Mouse (Mus musculus) heart, embryonic 10.5 days (tissue): ENCODE measurements around the gene Olfr157. TPM values are rescaled to one million over a fixed set of nuclear protein-coding genes. Genes with fewer than 3 reads are reported as not detected.
"Not testable (repeated sequence)": the region's sequence is repeated elsewhere in the genome, so short reads cannot be mapped to it uniquely, and the experiment has no call there.

Experiments
- DNase-seq: peaks from one replicate; pipeline ENCODE4 v3.0.0-alpha.2; 2017; ENCODE audit warnings: low spot score
- H3K27ac ChIP-seq: fragments of 300-500 bp; sonication (generic); 2 replicates; pipeline ENCODE4 v1.5.1; 2016; ENCODE audit warnings: mild to moderate bottlenecking
- H3K27me3 ChIP-seq: fragments of 300-500 bp; sonication (generic); 2 replicates; pipeline ENCODE4 v1.6.1; 2016; ENCODE audit warnings: mild to moderate bottlenecking; ENCODE audit not compliant: poor library complexity, insufficient read depth, severe bottlenecking
- H3K36me3 ChIP-seq: fragments of 300-500 bp; sonication (generic); 2 replicates; pipeline ENCODE4 v1.6.1; 2016; ENCODE audit warnings: mild to moderate bottlenecking, moderate library complexity
- H3K4me1 ChIP-seq: fragments of 300-500 bp; sonication (generic); 2 replicates; pipeline ENCODE4 v1.6.1; 2016; ENCODE audit warnings: mild to moderate bottlenecking
- H3K4me3 ChIP-seq: fragments of 300-500 bp; sonication (generic); 2 replicates; pipeline ENCODE4 v1.5.1; 2016; ENCODE audit warnings: mild to moderate bottlenecking, moderate library complexity
- H3K9me3 ChIP-seq: fragments of 300-500 bp; sonication (generic); 2 replicates; pipeline ENCODE4 v1.6.1; 2016; ENCODE audit warnings: mild to moderate bottlenecking, moderate library complexity
- WGBS: fragments of 180-500 bp; shearing (Covaris S2); methylation state at CpG from one replicate; pipeline ENCODE4 v1.1.7; 2016; 5-methylcytosine and 5-hydroxymethylcytosine counted together
- polyA plus RNA-seq: library from polyadenylated mRNA; unstranded; fragments of >200 nt; fragmentation: Nextera tagmentation; extraction: Ambion mirVana; gene quantifications from 2 replicates; pipeline ENCODE4 v1.2.1, GENCODE M21; 2016

Olfr157 gene
- polyA plus RNA-seq, 1 experiment from 2014 or later: not detected

GRCm38 (mm10) chr4:43854101-43854500 lies 14.1 kb upstream of the Olfr157 start:
- H3K27ac ChIP-seq: no peak overlapping the region
- H3K27me3 ChIP-seq: peaks cover 2% of the 10 kb centered on the region; the same call in 1 of the 2 replicates
- H3K4me1 ChIP-seq: peaks cover 5% of the 10 kb centered on the region; the same call in 1 of the 2 replicates
- H3K4me3 ChIP-seq: no peak overlapping the region
- no peaks in the 10 kb centered on the region for H3K9me3 ChIP-seq
- no peak for DNase-seq
- 55% methylated on average over 8 of the region's 8 CpGs for WGBS
- H3K36me3 ChIP-seq: no peaks in the 10 kb centered on the region

- Histone ChIP-seq H3K4me1 (peaks cover 5% of the 10 kb centered on the region; the same call in 1 of the 2 replicates), H3K27ac (no peak within 1 kb of the TSS), H3K36me3 (no peaks in the 10 kb centered on the region), H3K9me3 (no peaks in the 10 kb centered on the region), H3K27me3 (peaks cover 9% of the 10 kb centered on the region; the same call in 1 of the 2 replicates), H3K4me3 (no peak within 1 kb of the TSS)
- no peak for DNase-seq
- WGBS: 81% methylated on average over 6 of the region's 6 CpGs
Measured at GRCm38 (mm10) chr4:43851265-43851664, 11.3 kb upstream of the Olfr157 start, which contains the start of gene Olfr155. Gene Olfr155, plus strand, starts transcription at chr4:43851565.

- Histone ChIP-seq H3K36me3 (no peaks in the 10 kb centered on the region), H3K9me3 (no peaks in the 10 kb centered on the region), H3K4me1 (peaks cover 20% of the 10 kb centered on the region), H3K4me3 (no peak overlapping the region), H3K27ac (no peak overlapping the region), H3K27me3 (no peaks in the 10 kb centered on the region; the same call in 1 of the 2 replicates)
- WGBS: 65% methylated on average over 3 of the region's 3 CpGs
- DNase-seq: no peak
Measured at GRCm38 (mm10) chr4:43838326-43838725, 1.7 kb downstream of the Olfr157 start.

GRCm38 (mm10) chr4:43834749-43835148 lies 5.3 kb downstream of the Olfr157 start:
- 33% methylated on average over 4 of the region's 4 CpGs for WGBS
- H3K4me1 ChIP-seq: peaks cover 20% of the 10 kb centered on the region
- DNase-seq: no peak
- no peaks in the 10 kb centered on the region for H3K9me3 ChIP-seq
- H3K4me3 ChIP-seq: no peak overlapping the region
- H3K36me3 ChIP-seq: no peaks in the 10 kb centered on the region
- H3K27ac ChIP-seq: no peak overlapping the region
- no peaks in the 10 kb centered on the region; the same call in 1 of the 2 replicates for H3K27me3 ChIP-seq

GRCm38 (mm10) chr4:43833752-43834151 lies 6.2 kb downstream of the Olfr157 start:
- H3K27me3 ChIP-seq: no peaks in the 10 kb centered on the region
- H3K27ac ChIP-seq: no peak overlapping the region
- WGBS: 73% methylated on average over 5 of the region's 5 CpGs
- peaks cover 20% of the 10 kb centered on the region for H3K4me1 ChIP-seq
- no peaks in the 10 kb centered on the region for H3K9me3 ChIP-seq
- no peak overlapping the region for H3K4me3 ChIP-seq
- H3K36me3 ChIP-seq: no peaks in the 10 kb centered on the region
- no peak for DNase-seq

GRCm38 (mm10) chr4:43832031-43832430 lies 8.0 kb downstream of the Olfr157 start:
- no peak overlapping the region for H3K4me3 ChIP-seq
- no peaks in the 10 kb centered on the region for H3K27me3 ChIP-seq
- DNase-seq: peak; percentile 38
- no peaks in the 10 kb centered on the region for H3K9me3 ChIP-seq
- no peak overlapping the region for H3K27ac ChIP-seq
- no peaks in the 10 kb centered on the region for H3K36me3 ChIP-seq
- peaks cover 9% of the 10 kb centered on the region for H3K4me1 ChIP-seq
- 69% methylated on average over 5 of the region's 5 CpGs for WGBS

GRCm38 (mm10) chr4:43828806-43829205 lies 11.2 kb downstream of the Olfr157 start:
- H3K4me1 ChIP-seq: 0 out of 2 replicates have a peak, but pooled peaks cover 5% of the 10 kb centered on the region
- no peaks in the 10 kb centered on the region for H3K27me3 ChIP-seq
- WGBS: 91% methylated on average over 4 of the region's 4 CpGs
- peak; percentile 57 for DNase-seq
- H3K36me3 ChIP-seq: no peaks in the 10 kb centered on the region
- H3K9me3 ChIP-seq: no peaks in the 10 kb centered on the region
- no peak overlapping the region for H3K27ac ChIP-seq
- no peak overlapping the region for H3K4me3 ChIP-seq

GRCm38 (mm10) chr4:43823845-43824337 lies 16.1 kb downstream of the Olfr157 start, which contains the start of gene Olfr156:
Gene Olfr156, minus strand, starts transcription at chr4:43823895.
- H3K4me1 ChIP-seq: peaks cover 7% of the 10 kb centered on the region; the same call in 1 of the 2 replicates
- WGBS: 10% methylated on average over 7 of the region's 7 CpGs
- DNase-seq: no peak
- no peaks in the 10 kb centered on the region for H3K9me3 ChIP-seq
- no peak within 1 kb of the TSS for H3K4me3 ChIP-seq
- no peak within 1 kb of the TSS for H3K27ac ChIP-seq
- no peaks in the 10 kb centered on the region for H3K27me3 ChIP-seq
- no peaks in the 10 kb centered on the region for H3K36me3 ChIP-seq

- Histone ChIP-seq H3K36me3 (no peaks in the 10 kb centered on the region), H3K27ac (no peak overlapping the region), H3K27me3 (no peaks in the 10 kb centered on the region), H3K9me3 (no peaks in the 10 kb centered on the region), H3K4me1 (peaks cover 7% of the 10 kb centered on the region; the same call in 1 of the 2 replicates), H3K4me3 (no peak overlapping the region)
- no peak for DNase-seq
- 65% methylated on average over 13 of the region's 13 CpGs for WGBS
Measured at GRCm38 (mm10) chr4:43822896-43823550, 17.0 kb downstream of the Olfr157 start.

- no peak for DNase-seq
- Histone ChIP-seq H3K36me3 (no peaks in the 10 kb centered on the region), H3K4me3 (no peak overlapping the region), H3K27me3 (no peaks in the 10 kb centered on the region), H3K27ac (no peak overlapping the region), H3K4me1 (no peaks in the 10 kb centered on the region), H3K9me3 (peaks cover 7% of the 10 kb centered on the region; the same call in 1 of the 2 replicates)
- 70% methylated on average over 7 of the region's 7 CpGs for WGBS
Measured at GRCm38 (mm10) chr4:43798936-43799335, 41.1 kb downstream of the Olfr157 start.

GRCm38 (mm10) chr4:43795844-43796243 lies 44.2 kb downstream of the Olfr157 start:
- H3K9me3 ChIP-seq, H3K4me3 ChIP-seq, H3K36me3 ChIP-seq, H3K4me1 ChIP-seq, DNase-seq, H3K27me3 ChIP-seq, H3K27ac ChIP-seq: not testable (repeated sequence)
- 77% methylated on average over 5 of the region's 5 CpGs for WGBS

- 68% methylated on average over 6 of the region's 6 CpGs for WGBS
- H3K4me3 ChIP-seq: no peak overlapping the region
Measured at GRCm38 (mm10) chr4:43795296-43795695, 44.7 kb downstream of the Olfr157 start.

More at GRCm38 (mm10) chr4:43795296-43795695, 44.7 kb downstream of the Olfr157 start:
- Histone ChIP-seq H3K9me3 (no peaks in the 10 kb centered on the region), H3K27me3 (no peaks in the 10 kb centered on the region), H3K36me3 (no peaks in the 10 kb centered on the region), H3K4me1 (no peaks in the 10 kb centered on the region), H3K27ac (no peak overlapping the region)
- DNase-seq: no peak
